Mouse (Mus musculus) myocyte (in vitro differentiated cells): ENCODE data around the gene Chn2. TPM values are rescaled to one million over a fixed set of nuclear protein-coding genes. Genes with fewer than 3 reads are reported as not detected.

Source experiments
- H3K27me3 ChIP-seq: one replicate; pipeline ENCODE4 v1.6.1; 2011; ENCODE audit not compliant: control insufficient read depth, insufficient read depth, insufficient read length
- H3K36me3 ChIP-seq: one replicate; pipeline ENCODE4 v1.6.1; 2011; ENCODE audit not compliant: control insufficient read depth, insufficient read depth
- H3K4me2 ChIP-seq: one replicate; pipeline ENCODE4 v1.6.1; 2011; ENCODE audit warnings: low read depth, control low read depth
- H3K4me3 ChIP-seq: one replicate; pipeline ENCODE4 v1.5.1; 2011; ENCODE audit warnings: mild to moderate bottlenecking, control low read depth, moderate library complexity
- H3K79me2 ChIP-seq: one replicate; pipeline ENCODE4 v1.6.1; 2011; ENCODE audit not compliant: control insufficient read depth, insufficient read depth
- H3ac ChIP-seq: one replicate; pipeline ENCODE4 v1.6.1; 2011; ENCODE audit not compliant: control insufficient read depth, insufficient read length
- CEBPB ChIP-seq: IDR thresholded peaks from 2 replicates; pipeline ENCODE4 v1.6.1; 2011; ENCODE audit warnings: mild to moderate bottlenecking, moderate library complexity; ENCODE audit not compliant: poor library complexity, insufficient read depth, severe bottlenecking
- E2F4 ChIP-seq: IDR thresholded peaks from one replicate; pipeline ENCODE4 v1.6.1; 2011; ENCODE audit warnings: mild to moderate bottlenecking, control low read depth, moderate library complexity; ENCODE audit not compliant: insufficient read depth
- MAX ChIP-seq: IDR thresholded peaks from one replicate; pipeline ENCODE4 v1.6.1; 2011; ENCODE audit warnings: low read depth, mild to moderate bottlenecking, control low read depth
- MYOD1 ChIP-seq, 3 experiments: IDR thresholded peaks; one replicate each; pipeline ENCODE4 v1.6.1; 2011; ENCODE audit warnings: control low read depth in 2 of 3, low read depth in 2 of 3, mild to moderate bottlenecking in 2 of 3, moderate library complexity in 1 of 3; ENCODE audit not compliant: insufficient read length in 2 of 3, control insufficient read depth in 1 of 3
- MYOG ChIP-seq, 3 experiments: IDR thresholded peaks; one replicate each; pipeline ENCODE4 v1.6.1; 2011; ENCODE audit warnings: control low read depth in 2 of 3, low read depth in 2 of 3, mild to moderate bottlenecking in 2 of 3; ENCODE audit not compliant: insufficient read length in 2 of 3, control insufficient read depth in 1 of 3, insufficient read depth in 1 of 3
- POLR2A ChIP-seq: IDR thresholded peaks from one replicate; pipeline ENCODE4 v1.6.1; 2011; ENCODE audit warnings: low read depth, mild to moderate bottlenecking, control low read depth, moderate library complexity; ENCODE audit not compliant: insufficient read length
- POLR2AphosphoS2 ChIP-seq: IDR thresholded peaks from one replicate; pipeline ENCODE4 v1.6.1; 2011; ENCODE audit warnings: low read depth, control low read depth; ENCODE audit not compliant: insufficient read length
- REST ChIP-seq: IDR thresholded peaks from one replicate; pipeline ENCODE4 v1.6.1; 2011; ENCODE audit warnings: mild to moderate bottlenecking, control low read depth, moderate library complexity; ENCODE audit not compliant: insufficient read depth, insufficient read length
- SRF ChIP-seq: IDR thresholded peaks from one replicate; pipeline ENCODE4 v1.6.1; 2011; ENCODE audit warnings: low read depth; ENCODE audit not compliant: control insufficient read depth, insufficient read length
- TCF12 ChIP-seq: IDR thresholded peaks from one replicate; pipeline ENCODE4 v1.6.1; 2011; ENCODE audit warnings: mild to moderate bottlenecking, control low read depth; ENCODE audit not compliant: poor library complexity, insufficient read depth, severe bottlenecking
- TCF3 ChIP-seq: IDR thresholded peaks from one replicate; pipeline ENCODE4 v1.6.1; 2011; ENCODE audit warnings: low read depth, control low read depth; ENCODE audit not compliant: insufficient read length
- USF1 ChIP-seq: IDR thresholded peaks from one replicate; pipeline ENCODE4 v1.6.1; 2011; ENCODE audit warnings: low read depth, mild to moderate bottlenecking, control low read depth, moderate library complexity
- polyA plus RNA-seq: library from polyadenylated mRNA; unstranded; fragments of >200 nt; fragmentation: generic; extraction: Trizol; gene quantifications from one replicate; pipeline ENCODE4 v1.2.1, GENCODE M21; 2012; ENCODE audit warnings: missing spikeins

Chn2 gene
- polyA plus RNA-seq, 1 experiment: 6.5 TPM

DNA sequence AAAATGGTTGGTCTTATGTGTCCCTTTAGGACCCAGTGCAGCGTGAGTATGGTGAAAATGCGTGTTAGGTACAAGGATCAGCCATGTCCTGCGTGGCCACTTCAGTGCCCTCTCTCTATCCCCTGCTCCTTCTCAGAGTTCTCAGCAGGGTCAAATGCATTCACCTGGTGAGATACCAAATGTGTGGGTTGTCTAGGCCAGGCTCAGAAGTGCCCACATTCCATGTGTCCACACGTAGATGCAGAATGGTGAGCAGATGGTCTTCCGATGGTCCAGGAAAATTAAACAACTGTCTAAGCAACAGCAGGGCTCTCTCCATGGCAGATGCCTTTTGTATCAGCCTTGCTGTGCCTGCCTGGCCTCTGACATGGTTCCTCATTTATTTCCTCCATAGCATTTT, 93.9 kb downstream of the Chn2 start:
- Histone ChIP-seq H3K79me2 (no peaks in the 10 kb centered on the region), H3K27me3 (no peaks in the 10 kb centered on the region), H3K36me3 (no peaks in the 10 kb centered on the region), H3ac (no peak overlapping the region), H3K4me2 (no peak overlapping the region), H3K4me3 (no peak overlapping the region)
- no peak for TF ChIP-seq SRF
- no peak for TF ChIP-seq MYOD1 (IDR thresholded peaks at IDR 0.05; ENCODE audit: control insufficient read depth in 1 of 3, insufficient read length in 2 of 3, low read depth in 2 of 3)
- TF ChIP-seq E2F4: no peak
- no peak for TF ChIP-seq MAX
- TF ChIP-seq TCF3: no peak
- TF ChIP-seq MYOG (IDR thresholded peaks at IDR 0.05; ENCODE audit: control insufficient read depth in 1 of 3, insufficient read depth in 1 of 3, insufficient read length in 2 of 3, low read depth in 2 of 3): no peak

DNA sequence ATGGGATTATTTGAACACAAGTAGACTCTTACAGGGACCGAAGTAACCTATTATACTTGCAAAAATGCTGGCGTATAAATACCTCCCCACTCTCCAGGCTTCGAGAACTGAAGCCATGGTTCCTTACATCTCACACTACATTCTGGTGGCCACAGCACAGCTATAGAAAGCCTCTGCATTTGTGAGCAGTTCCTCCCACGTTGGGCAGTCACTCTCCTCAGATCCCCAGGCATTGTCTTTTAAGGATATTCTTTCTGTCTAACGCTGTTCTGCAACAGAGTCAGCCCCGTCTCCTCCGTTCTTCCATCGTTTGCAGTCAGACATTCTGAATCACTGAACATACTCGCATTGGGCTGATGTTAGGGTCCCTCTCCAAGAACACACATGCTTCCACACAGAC, 98.8 kb downstream of the Chn2 start:
- no peaks in the 10 kb centered on the region for H3K79me2 ChIP-seq
- H3K4me2 ChIP-seq: no peak overlapping the region
- no peak overlapping the region for H3K4me3 ChIP-seq
- TF ChIP-seq USF1: no peak
- TF ChIP-seq TCF3: no peak
- no peak for TF ChIP-seq REST
- TF ChIP-seq E2F4: no peak
- no peak overlapping the region for H3ac ChIP-seq
- no peaks in the 10 kb centered on the region for H3K27me3 ChIP-seq
- H3K36me3 ChIP-seq: no peaks in the 10 kb centered on the region

DNA sequence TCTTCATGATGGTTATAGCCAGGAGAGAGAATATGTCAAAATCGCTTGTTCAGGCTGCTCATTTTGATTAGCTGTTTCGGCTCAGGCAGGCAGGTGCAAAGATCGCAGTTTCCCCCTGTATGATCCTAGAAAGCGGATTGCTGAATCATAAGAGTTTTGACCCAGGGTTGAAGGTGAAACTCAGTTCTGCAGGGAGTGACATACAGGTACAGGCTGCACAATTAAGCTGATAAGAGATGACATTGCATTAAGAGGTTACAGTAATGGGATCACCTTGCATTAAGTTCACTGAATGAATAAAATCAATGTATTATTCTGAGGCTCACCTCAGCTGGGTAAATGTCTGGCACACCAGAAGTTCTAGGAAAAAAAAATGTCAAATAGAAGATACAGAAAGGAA, 101.1 kb downstream of the Chn2 start:
- no peaks in the 10 kb centered on the region for H3K36me3 ChIP-seq
- H3ac ChIP-seq: no peak overlapping the region
- TF ChIP-seq CEBPB (no peak), MYOD1 (IDR thresholded peaks at IDR 0.05; ENCODE audit: control insufficient read depth in 1 of 3, insufficient read length in 2 of 3, low read depth in 2 of 3) (no peak), TCF12 (no peak), USF1 (no peak), POLR2AphosphoS2 (no peak), SRF (no peak), MYOG (IDR thresholded peaks at IDR 0.05; ENCODE audit: control insufficient read depth in 1 of 3, insufficient read depth in 1 of 3, insufficient read length in 2 of 3, low read depth in 2 of 3) (no peak), MAX (no peak)
- H3K4me2 ChIP-seq: no peak overlapping the region
- H3K79me2 ChIP-seq: no peaks in the 10 kb centered on the region
- no peak overlapping the region for H3K4me3 ChIP-seq
- no peaks in the 10 kb centered on the region for H3K27me3 ChIP-seq

DNA sequence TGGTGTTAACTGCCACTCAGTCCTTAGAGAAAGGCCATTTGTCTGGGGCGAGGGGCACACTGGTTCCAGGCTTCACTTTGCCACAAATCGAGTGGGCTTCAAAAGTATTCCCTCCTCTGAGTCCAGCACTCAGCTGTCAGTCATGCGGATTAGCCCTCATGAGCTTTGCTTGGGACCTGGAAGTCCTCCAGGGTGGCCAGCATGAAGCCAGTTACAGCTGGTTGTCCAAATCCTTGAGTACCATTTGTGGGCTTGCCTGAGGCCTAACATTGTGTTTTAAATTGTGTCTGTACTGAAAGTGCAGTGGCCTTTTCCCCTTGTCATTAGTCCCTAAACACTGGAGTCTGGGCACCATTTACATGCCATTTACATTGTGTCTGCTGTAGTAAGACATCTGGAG, 101.8 kb downstream of the Chn2 start:
- H3K79me2 ChIP-seq: no peaks in the 10 kb centered on the region
- no peaks in the 10 kb centered on the region for H3K36me3 ChIP-seq
- TF ChIP-seq POLR2A (no peak), MYOG (IDR thresholded peaks at IDR 0.05; ENCODE audit: control insufficient read depth in 1 of 3, insufficient read depth in 1 of 3, insufficient read length in 2 of 3, low read depth in 2 of 3) (no peak), USF1 (no peak), MYOD1 (IDR thresholded peaks at IDR 0.05; ENCODE audit: control insufficient read depth in 1 of 3, insufficient read length in 2 of 3, low read depth in 2 of 3) (no peak), TCF3 (no peak), REST (no peak), E2F4 (no peak), SRF (no peak), POLR2AphosphoS2 (no peak), TCF12 (no peak), MAX (no peak), CEBPB (no peak)
- no peak overlapping the region for H3ac ChIP-seq
- no peaks in the 10 kb centered on the region for H3K27me3 ChIP-seq
- no peak overlapping the region for H3K4me2 ChIP-seq
- H3K4me3 ChIP-seq: no peak overlapping the region

DNA sequence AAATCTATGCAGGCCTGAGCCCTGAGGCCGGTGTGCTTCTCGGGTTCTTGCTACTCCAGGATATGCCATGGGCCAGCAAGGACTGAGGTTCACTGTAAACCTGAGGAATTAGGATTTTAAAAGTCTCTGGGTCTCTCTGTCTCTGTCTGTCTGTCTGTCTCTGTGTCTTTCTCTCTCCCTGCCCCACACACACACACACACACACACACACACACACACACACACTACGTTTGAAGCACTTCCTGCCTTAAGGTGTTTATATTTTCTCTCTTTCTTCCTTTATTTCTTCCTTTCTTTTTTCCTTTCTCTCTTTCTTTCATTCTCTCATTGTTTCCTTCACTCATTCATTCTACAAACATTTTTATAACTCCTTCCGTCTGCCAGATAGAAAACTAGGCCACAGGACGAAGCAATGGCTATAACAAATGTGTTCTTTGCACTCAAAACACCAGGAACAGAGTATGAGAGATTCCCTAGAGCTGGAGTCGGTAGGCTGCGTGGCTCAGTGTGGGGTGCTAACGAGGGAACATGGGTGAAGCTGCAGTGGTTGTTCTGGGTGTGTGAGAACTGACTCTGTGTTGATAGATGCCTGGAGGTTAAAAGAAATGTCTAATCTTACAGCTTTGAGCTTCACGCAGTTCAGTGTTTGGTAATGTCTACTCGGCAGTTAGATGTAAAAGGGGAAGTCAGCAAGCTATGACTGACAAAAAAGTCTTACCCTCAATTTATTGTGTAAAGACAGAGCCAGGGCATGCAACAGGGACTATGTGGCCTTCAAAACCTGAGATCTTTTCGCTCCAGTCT, 103.7 kb downstream of the Chn2 start:
- TF ChIP-seq SRF: no peak
- no peak for TF ChIP-seq TCF12
- no peak for TF ChIP-seq MYOG (IDR thresholded peaks at IDR 0.05; ENCODE audit: control insufficient read depth in 1 of 3, insufficient read depth in 1 of 3, insufficient read length in 2 of 3, low read depth in 2 of 3)
- TF ChIP-seq MAX: no peak
- TF ChIP-seq TCF3: no peak
- no peak for TF ChIP-seq USF1
- no peak for TF ChIP-seq POLR2AphosphoS2
- no peak for TF ChIP-seq E2F4
- TF ChIP-seq REST: no peak
- no peak for TF ChIP-seq CEBPB
- TF ChIP-seq MYOD1 (IDR thresholded peaks at IDR 0.05; ENCODE audit: control insufficient read depth in 1 of 3, insufficient read length in 2 of 3, low read depth in 2 of 3): no peak
- TF ChIP-seq POLR2A: no peak
- Histone ChIP-seq H3ac (no peak overlapping the region), H3K4me2 (no peak overlapping the region), H3K79me2 (no peaks in the 10 kb centered on the region), H3K4me3 (no peak overlapping the region), H3K36me3 (no peaks in the 10 kb centered on the region), H3K27me3 (no peaks in the 10 kb centered on the region)
